Mouse (Mus musculus) MEL (cell line): ENCODE measurements around the gene Adamts9. TPM values are rescaled to one million over a fixed set of nuclear protein-coding genes. Genes with fewer than 3 reads are reported as not detected.

Source experiments
- DNase-seq: peaks from one replicate; pipeline ENCODE4 v3.0.0; 2011; ENCODE audit warnings: low read depth, low spot score
- H3K27ac ChIP-seq: 2 replicates; pipeline ENCODE4 v1.5.1; 2012; ENCODE audit warnings: low read depth, mild to moderate bottlenecking, control low read depth, low read length, moderate library complexity; ENCODE audit not compliant: control insufficient read depth
- H3K27me3 ChIP-seq, 2 experiments: fragments of 150-350 bp in 1 of 2; sonication (generic) in 1 of 2; 2 replicates each; pipeline ENCODE4 v1.6.1; 2012; ENCODE audit warnings: low read length in 2 of 2, mild to moderate bottlenecking in 2 of 2, improper control_type of control experiment in 1 of 2, moderate library complexity in 1 of 2; ENCODE audit not compliant: insufficient read depth in 2 of 2, control insufficient read depth in 1 of 2
- H3K36me3 ChIP-seq, 2 experiments: 2 replicates each; pipeline ENCODE4 v1.6.1; 2012 to 2014; ENCODE audit warnings: low read length in 2 of 2, improper control_type of control experiment in 1 of 2, inconsistent platforms in 1 of 2, mild to moderate bottlenecking in 1 of 2; ENCODE audit not compliant: insufficient read depth in 2 of 2, control insufficient read depth in 1 of 2
- H3K4me1 ChIP-seq, 2 experiments: fragments of 150-350 bp in 1 of 2; sonication (generic) in 1 of 2; 2 replicates each; pipeline ENCODE4 v1.6.1; 2012; ENCODE audit warnings: low read length in 2 of 2, improper control_type of control experiment in 1 of 2, mild to moderate bottlenecking in 1 of 2; ENCODE audit not compliant: insufficient read depth in 2 of 2, control insufficient read depth in 1 of 2
- H3K4me3 ChIP-seq, 2 experiments: fragments of 150-350 bp in 1 of 2; sonication (generic) in 1 of 2; 2 replicates each; pipeline ENCODE4 v1.5.1; 2012; ENCODE audit warnings: low read depth in 2 of 2, low read length in 2 of 2, mild to moderate bottlenecking in 2 of 2, moderate library complexity in 2 of 2, control low read depth in 1 of 2, improper control_type of control experiment in 1 of 2; ENCODE audit not compliant: control insufficient read depth in 1 of 2, insufficient read depth in 1 of 2
- H3K79me2 ChIP-seq: 2 replicates; pipeline ENCODE4 v1.6.1; 2012; ENCODE audit warnings: mild to moderate bottlenecking, low read length, moderate library complexity; ENCODE audit not compliant: control insufficient read depth, poor library complexity, insufficient read depth
- H3K9ac ChIP-seq: 2 replicates; pipeline ENCODE4 v1.6.1; 2012; ENCODE audit warnings: low read depth, mild to moderate bottlenecking, control low read depth, low read length, moderate library complexity; ENCODE audit not compliant: control insufficient read depth, poor library complexity, severe bottlenecking
- H3K9me3 ChIP-seq: fragments of 150-350 bp; sonication (generic); replicated peaks from 2 replicates; pipeline ENCODE4 v1.6.1; 2012; ENCODE audit warnings: mild to moderate bottlenecking, low read length, improper control_type of control experiment, moderate library complexity; ENCODE audit not compliant: insufficient read depth
- BHLHE40 ChIP-seq: IDR thresholded peaks from 2 replicates; pipeline ENCODE4 v1.6.1; 2012; ENCODE audit warnings: low read depth, mild to moderate bottlenecking, inconsistent platforms, low read length, improper control_type of control experiment, borderline replicate concordance
- CHD1 ChIP-seq: IDR thresholded peaks from 2 replicates; pipeline ENCODE4 v1.6.1; 2012; ENCODE audit warnings: low read depth, mild to moderate bottlenecking, inconsistent platforms, low read length, improper control_type of control experiment
- CHD2 ChIP-seq: IDR thresholded peaks from 2 replicates; pipeline ENCODE4 v1.6.1; 2011; ENCODE audit warnings: low read length, improper control_type of control experiment
- EP300 ChIP-seq, 2 experiments: IDR thresholded peaks; 2 replicates each; pipeline ENCODE4 v1.6.1; 2011; ENCODE audit warnings: improper control_type of control experiment in 2 of 2, low read length in 2 of 2, low read depth in 1 of 2, mild to moderate bottlenecking in 1 of 2
- ETS1 ChIP-seq: IDR thresholded peaks from 2 replicates; pipeline ENCODE4 v1.6.1; 2012; ENCODE audit warnings: low read depth, mild to moderate bottlenecking, inconsistent platforms, low read length, improper control_type of control experiment, moderate library complexity
- GATA1 ChIP-seq: IDR thresholded peaks from 2 replicates; pipeline ENCODE4 v1.6.1; 2011; ENCODE audit warnings: low read depth, low read length, improper control_type of control experiment
- KAT2A ChIP-seq: conservative IDR thresholded peaks from 2 replicates; pipeline ENCODE4 v1.6.1; 2012; ENCODE audit warnings: low read depth, low read length, improper control_type of control experiment, inconsistent platforms
- MAFK ChIP-seq: IDR thresholded peaks from 2 replicates; pipeline ENCODE4 v1.6.1; 2011; ENCODE audit warnings: low read depth, mild to moderate bottlenecking, low read length, improper control_type of control experiment, borderline replicate concordance
- MAZ ChIP-seq: IDR thresholded peaks from 2 replicates; pipeline ENCODE4 v1.6.1; 2012; ENCODE audit warnings: low read depth, mild to moderate bottlenecking, inconsistent platforms, low read length, improper control_type of control experiment
- MEF2A ChIP-seq: IDR thresholded peaks from 2 replicates; pipeline ENCODE4 v1.6.1; 2014; ENCODE audit warnings: low read depth, mild to moderate bottlenecking, inconsistent platforms, low read length, improper control_type of control experiment; ENCODE audit not compliant: poor library complexity, insufficient replicate concordance, severe bottlenecking; ENCODE audit errors: extremely low read depth
- MXI1 ChIP-seq: IDR thresholded peaks from 2 replicates; pipeline ENCODE4 v1.6.1; 2011; ENCODE audit warnings: mild to moderate bottlenecking, low read depth, low read length, improper control_type of control experiment
- MYC ChIP-seq: IDR thresholded peaks from 2 replicates; pipeline ENCODE4 v1.6.1; 2011; ENCODE audit warnings: low read depth, mild to moderate bottlenecking, low read length, improper control_type of control experiment, moderate library complexity
- NELFE ChIP-seq: IDR thresholded peaks from 2 replicates; pipeline ENCODE4 v1.6.1; 2011; ENCODE audit warnings: low read depth, low read length, improper control_type of control experiment
- NRF1 ChIP-seq: IDR thresholded peaks from 2 replicates; pipeline ENCODE4 v1.6.1; 2014; ENCODE audit warnings: low read depth, mild to moderate bottlenecking, inconsistent platforms, low read length, improper control_type of control experiment, moderate library complexity; ENCODE audit not compliant: poor library complexity, insufficient read depth, severe bottlenecking
- POLR2AphosphoS2 ChIP-seq: IDR thresholded peaks from 2 replicates; pipeline ENCODE4 v1.6.1; 2011; ENCODE audit warnings: low read length, improper control_type of control experiment
- POLR2AphosphoS5 ChIP-seq: IDR thresholded peaks from 2 replicates; pipeline ENCODE4 v1.6.1; 2012; ENCODE audit warnings: low read depth, borderline replicate concordance, mild to moderate bottlenecking, inconsistent platforms, low read length, moderate library complexity, mixed read lengths
- SIN3A ChIP-seq: IDR thresholded peaks from 2 replicates; pipeline ENCODE4 v1.6.1; 2012; ENCODE audit warnings: low read length, improper control_type of control experiment, inconsistent platforms
- TAL1 ChIP-seq: IDR thresholded peaks from 2 replicates; pipeline ENCODE4 v1.6.1; 2012; ENCODE audit warnings: mild to moderate bottlenecking, inconsistent platforms, low read length, moderate library complexity, mixed read lengths
- TBP ChIP-seq: IDR thresholded peaks from 2 replicates; pipeline ENCODE4 v1.8.0; 2011; ENCODE audit warnings: low read depth, low read length, improper control_type of control experiment
- UBTF ChIP-seq: IDR thresholded peaks from 2 replicates; pipeline ENCODE4 v1.6.1; 2012; ENCODE audit warnings: low read depth, mild to moderate bottlenecking, inconsistent platforms, low read length, improper control_type of control experiment, moderate library complexity, borderline replicate concordance; ENCODE audit not compliant: insufficient read depth
- USF1 ChIP-seq: IDR thresholded peaks from 2 replicates; pipeline ENCODE4 v1.6.1; 2014; ENCODE audit warnings: low read depth, mild to moderate bottlenecking, inconsistent platforms, low read length, improper control_type of control experiment, moderate library complexity
- ZKSCAN1 ChIP-seq: IDR thresholded peaks from 2 replicates; pipeline ENCODE4 v1.6.1; 2012; ENCODE audit warnings: low read depth, mild to moderate bottlenecking, inconsistent platforms, low read length, improper control_type of control experiment, moderate library complexity
- ZNF384 ChIP-seq: IDR thresholded peaks from 2 replicates; pipeline ENCODE4 v1.6.1; 2012; ENCODE audit warnings: low read depth, mild to moderate bottlenecking, inconsistent platforms, low read length, improper control_type of control experiment
- polyA plus RNA-seq, 2 experiments: library from polyadenylated mRNA; stranded (reverse) in 1 of 2; unstranded in 1 of 2; fragments of >175 nt in 1 of 2; fragments of >200 nt in 1 of 2; gene quantifications; 2 replicates each; pipeline versions ENCODE4 v1.2.1 to v1.2.4; 2012; ENCODE audit warnings: low replicate concordance in 2 of 2, low read depth in 1 of 2; ENCODE audit not compliant: insufficient read length in 2 of 2, insufficient read depth in 1 of 2, missing spikeins in 1 of 2
- total RNA-seq: library from RNA; depleted of rRNA; stranded (reverse); fragments of 300-350 nt; gene quantifications from 2 replicates; pipeline ENCODE4 v1.2.3, GENCODE M21; 2012

Gene Adamts9
- total and polyA plus RNA-seq, 3 experiments: not detected

DNA sequence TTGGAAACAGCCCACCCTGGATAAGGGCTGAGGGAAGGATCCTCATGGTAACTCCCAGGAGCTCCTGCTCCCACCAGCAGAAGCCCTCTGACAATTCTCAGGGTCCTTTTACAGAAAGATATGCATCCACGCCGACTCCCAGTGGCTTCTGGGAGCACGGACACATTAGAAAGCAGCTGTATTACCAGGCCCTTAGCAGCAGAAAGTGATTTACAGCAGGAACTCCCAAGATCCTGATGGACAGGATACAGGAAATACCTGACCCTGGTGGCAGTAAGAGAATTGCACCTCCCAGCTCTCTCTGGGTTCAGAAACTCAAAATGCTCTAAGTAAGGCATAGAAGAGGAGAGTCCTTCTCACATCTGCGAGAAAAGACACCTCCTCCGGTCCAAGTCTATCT lies 15.0 kb downstream of the Adamts9 start:
- Histone ChIP-seq H3K36me3 (no peaks in the 10 kb centered on the region), H3K4me3 (no peak overlapping the region), H3K27me3 (no peaks in the 10 kb centered on the region), H3K4me1 (no peaks in the 10 kb centered on the region), H3K9ac (no peak overlapping the region), H3K9me3 (no peaks in the 10 kb centered on the region), H3K27ac (no peak overlapping the region), H3K79me2 (no peaks in the 10 kb centered on the region)
- TF ChIP-seq BHLHE40 (no peak), MXI1 (no peak), NELFE (no peak), MAFK (no peak), CHD2 (no peak), CHD1 (no peak), ETS1 (no peak), TBP (no peak), ZNF384 (no peak), MYC (no peak)
- no peak for DNase-seq

DNA sequence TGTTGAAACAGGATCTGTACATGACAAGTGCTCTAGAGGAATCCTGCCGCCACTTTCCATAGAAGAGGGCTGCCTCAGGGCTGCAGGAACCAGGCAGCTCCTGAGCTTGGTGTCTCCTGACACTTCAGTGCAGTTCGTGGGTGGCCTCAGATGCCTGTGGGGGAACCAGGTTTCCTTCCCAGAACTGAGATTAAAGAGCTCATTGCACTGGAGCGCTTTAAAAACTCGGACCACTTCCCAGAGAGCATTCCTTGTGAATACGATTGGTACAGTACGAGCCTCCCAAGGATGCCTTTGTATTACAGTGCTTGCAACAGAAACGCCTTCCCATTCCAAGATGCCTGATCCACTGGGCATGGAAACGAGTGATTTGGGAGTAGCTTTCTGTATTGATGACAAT lies 18.8 kb downstream of the Adamts9 start:
- no peak overlapping the region for H3K4me3 ChIP-seq
- no peaks in the 10 kb centered on the region for H3K36me3 ChIP-seq
- no peaks in the 10 kb centered on the region for H3K27me3 ChIP-seq
- H3K27ac ChIP-seq: no peak overlapping the region
- no peaks in the 10 kb centered on the region for H3K4me1 ChIP-seq
- TF ChIP-seq EP300 (IDR thresholded peaks at IDR 0.05; ENCODE audit: low read depth in 1 of 2, low read length in 2 of 2): no peak
- no peak for TF ChIP-seq USF1
- no peak for TF ChIP-seq POLR2AphosphoS2
- TF ChIP-seq SIN3A: no peak
- no peak for TF ChIP-seq GATA1
- TF ChIP-seq MAZ: no peak
- no peak for TF ChIP-seq UBTF
- no peak for TF ChIP-seq KAT2A
- TF ChIP-seq POLR2AphosphoS5: no peak
- no peak for TF ChIP-seq ZKSCAN1
- no peak for TF ChIP-seq NRF1
- TF ChIP-seq MEF2A: no peak
- TF ChIP-seq TAL1: no peak
- TF ChIP-seq, all 39 proteins: peak for 0
- H3K79me2 ChIP-seq: no peaks in the 10 kb centered on the region
- no peaks in the 10 kb centered on the region for H3K9me3 ChIP-seq
- DNase-seq: no peak
- no peak overlapping the region for H3K9ac ChIP-seq
